ENCODE assay signal across 9 mouse cellular contexts in genomic region chr5:31326850-31327249, GRCm38 (mm10). TPM values are rescaled to one million over a fixed set of nuclear protein-coding genes. Genes with fewer than 3 reads are reported as not detected.
A peak's percentile ranks its signal among the peaks of the same experiment; 100 is the strongest.
DNase-seq lines count a peak whose midpoint lies in the region; ATAC-seq and TF ChIP-seq lines count a peak whose summit lies in the region.
"Had no signal": no experiment of that assay in that cellular context is flagged by ENCODE, and none has a peak within 500 bp of the region (broad histone marks: within the 10 kb centered on the region; RNA-seq: fewer than 3 reads in every experiment).

No protein-coding gene starts in this region.

- ATAC-seq in CD4-positive, CD25-positive, alpha-beta regulatory T cell, adult 4 months: no peak
- ATAC-seq: forebrain, embryonic 14.5 days had no signal

- no peaks in the 10 kb centered on the region for H3K4me1 ChIP-seq in spleen, adult 2 months (ENCODE audit: control insufficient read depth, insufficient read depth, insufficient read length)

- peak; percentile 38 for TF ChIP-seq CTCF in left cerebral cortex, adult 2 months (IDR thresholded peaks at IDR 0.05)
- peak; percentile 26; the same call in 1 of the 2 replicates for TF ChIP-seq CTCF in spleen, adult 2 months (IDR thresholded peaks at IDR 0.05; ENCODE audit: extremely low read depth, insufficient read depth, insufficient read length, insufficient replicate concordance)

- no peaks in the 10 kb centered on the region for H3K27me3 ChIP-seq in spleen, adult 2 months (ENCODE audit: control insufficient read depth, insufficient read depth, low read length)

- intact Hi-C loops in left cerebral cortex, adult 2 months (cut with DNase I): no loop called here

- 18% methylated on average over 5 of the region's 5 CpGs for WGBS in spleen, adult 2 months

- peak; percentile 47 for DNase-seq in CD4-positive, CD25-positive, alpha-beta regulatory T cell, adult 2 months (ENCODE audit: low read depth, low spot score)
- DNase-seq in left cerebral cortex, adult 2 months (ENCODE audit: extremely low spot score in 1 of 2, low spot score in 2 of 2): no peak
- DNase-seq in left cerebral cortex, adult 8-10 months (ENCODE audit: low spot score in 2 of 2): no peak
- peak; percentile 8 for DNase-seq in embryo, embryonic 9.5 days (ENCODE audit: extremely low spot score)
- DNase-seq in spleen, adult 2 months (ENCODE audit: low read depth in 1 of 2, low spot score in 2 of 2): peak in 1 of 2 experiments; percentile 16
- DNase-seq in testis, postnatal 10 days (ENCODE audit: low spot score): no peak
- no peak for DNase-seq in right cerebral cortex, postnatal 10 days (ENCODE audit: low spot score in 2 of 2)

- no peak overlapping the region for H3K4me3 ChIP-seq in left cerebral cortex, adult 2 months
- no peak overlapping the region for H3K4me3 ChIP-seq in spleen, adult 2 months (ENCODE audit: extremely low read depth, insufficient read depth, insufficient read length)

- no peaks in the 10 kb centered on the region for H3K36me3 ChIP-seq in spleen, adult 2 months (ENCODE audit: control insufficient read depth, insufficient read depth, low read length)

- no peak overlapping the region for H3K27ac ChIP-seq in left cerebral cortex, adult 2 months
- H3K27ac ChIP-seq in spleen, adult 2 months (ENCODE audit: insufficient read depth, low read length): no peak overlapping the region

- TF ChIP-seq POLR2A in spleen, adult 2 months (IDR thresholded peaks at IDR 0.05; ENCODE audit: low read depth, low read length): no peak

RNA-seq across cellular contexts. Expression of gene Gckr, which starts 29.6 kb away (rescaled TPM):
- not detected for polyA plus RNA-seq in CD4-positive, CD25-positive, alpha-beta regulatory T cell, adult 4 months (2017; shearing (Covaris generic))
- total RNA-seq in left cerebral cortex, adult 2 months (2021): not detected
- under 1 TPM in 2 of 4 experiments, not detected in 2; 0.11 to 0.44 TPM for total RNA-seq in left cerebral cortex, adult 8-10 months (2022)
- 0.08 TPM in 1 of 2 replicates, not detected in the other for polyA plus RNA-seq in spleen, adult 2 months (2012; rRNA removed)
- polyA plus RNA-seq: forebrain, embryonic 14.5 days had no signal

RNA-seq across cellular contexts. Expression of gene Fndc4, which starts 31.0 kb away (rescaled TPM):
- not detected for polyA plus RNA-seq in CD4-positive, CD25-positive, alpha-beta regulatory T cell, adult 4 months (2017; shearing (Covaris generic))
- total RNA-seq in left cerebral cortex, adult 2 months (2021): 100 to 1,000 TPM; 147 to 157 TPM
- total RNA-seq in left cerebral cortex, adult 8-10 months (2022): 100 to 1,000 TPM; 132 to 144 (median 133) TPM
- polyA plus RNA-seq in spleen, adult 2 months (2012; rRNA removed): 3.6 and 4.9 TPM in 2 replicates

RNA-seq across cellular contexts. Expression of gene Ift172, which starts 35.9 kb away (rescaled TPM):
- polyA plus RNA-seq in CD4-positive, CD25-positive, alpha-beta regulatory T cell, adult 4 months (2017; shearing (Covaris generic)): 1 to 10 TPM; 4.8 to 10.0 TPM
- 100 to 1,000 TPM; 106 to 107 TPM for total RNA-seq in left cerebral cortex, adult 2 months (2021)
- total RNA-seq in left cerebral cortex, adult 8-10 months (2022): 10 to 100 TPM; 75.0 to 98.2 (median 83.8) TPM
- polyA plus RNA-seq in spleen, adult 2 months (2012; rRNA removed): 17.0 and 18.4 TPM in 2 replicates

Comparison
In these comparisons a context has a peak if more than half of its experiments do, and no peak if none do; other contexts are left out.
1. DNase-seq: peak in CD4-positive, CD25-positive, alpha-beta regulatory T cell, adult 2 months (single experiment) and embryo, embryonic 9.5 days (single experiment); none in left cerebral cortex, adult 2 months (0 of 2), left cerebral cortex, adult 8-10 months (0 of 2), testis, postnatal 10 days (single experiment) and right cerebral cortex, postnatal 10 days (0 of 2).